Mouse (Mus musculus) E14TG2a.4 (cell line): ENCODE results near the gene Slc22a3.

Experiments
- CTCF ChIP-seq: conservative IDR thresholded peaks from 2 replicates; pipeline ENCODE4 v1.5.1; 2014; ENCODE audit warnings: low read length
- NANOG ChIP-seq: IDR thresholded peaks from 2 replicates; pipeline ENCODE4 v1.6.1; 2014; ENCODE audit warnings: borderline replicate concordance, low read length, mixed read lengths
- POU5F1 ChIP-seq: IDR thresholded peaks from 2 replicates; pipeline ENCODE4 v1.6.1; 2014; ENCODE audit warnings: low read length, borderline replicate concordance

DNA sequence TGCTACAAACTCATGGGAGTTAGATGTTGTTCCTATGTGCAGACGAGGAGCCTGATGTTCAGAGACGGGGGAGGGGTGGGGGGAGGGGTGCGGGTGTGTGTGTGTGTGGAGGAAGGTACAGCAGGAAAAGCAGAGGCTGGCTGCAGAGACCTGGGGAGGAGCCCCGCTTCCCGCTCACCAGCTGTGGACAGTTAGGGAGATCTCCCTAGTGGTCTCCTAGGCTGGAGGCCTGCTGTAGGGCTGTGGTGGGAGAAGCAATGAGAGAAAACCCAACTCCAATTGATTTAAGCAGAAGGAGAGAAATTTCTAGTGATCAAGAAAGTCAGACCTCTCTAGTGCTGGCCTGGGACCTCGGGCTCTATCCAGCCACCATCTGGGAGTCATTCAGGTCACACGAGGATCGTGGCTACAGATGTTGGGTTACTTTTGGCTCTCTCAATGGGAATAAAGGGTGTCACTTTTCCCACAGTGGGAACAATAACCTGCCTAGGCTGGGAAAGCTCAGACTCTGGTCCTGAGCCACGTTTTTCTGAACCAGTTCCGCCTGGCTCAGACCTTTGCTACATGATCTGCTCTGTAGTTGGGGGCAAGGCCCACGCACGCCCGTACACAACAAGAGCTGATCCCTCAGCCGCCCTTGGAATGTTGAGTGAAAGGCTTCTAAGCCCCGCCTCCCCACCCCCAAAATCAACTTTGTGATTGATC, 92.3 kb downstream of the Slc22a3 start:
- no peak for TF ChIP-seq CTCF
- no peak for TF ChIP-seq NANOG
- TF ChIP-seq POU5F1 = no peak
